Mouse (Mus musculus) liver, embryonic 14.5 days (tissue): Measurements from ENCODE around the gene Mrpl55. TPM values are rescaled to one million over a fixed set of nuclear protein-coding genes. Genes with fewer than 3 reads are reported as not detected.

Source experiments
- ATAC-seq: fragments of 200-750 bp; cut with Nextera tagmentation; 2 replicates; pipeline ENCODE4 v1.8.0; 2017; ENCODE audit warnings: moderate number of reproducible peaks, mild to moderate bottlenecking, moderate library complexity; ENCODE audit not compliant: insufficient read depth
- DNase-seq, 3 experiments: peaks; one replicate each; pipeline ENCODE4 v3.0.0-alpha.2; 2012 to 2013; ENCODE audit warnings: low read depth in 3 of 3, low spot score in 3 of 3
- H3K27ac ChIP-seq: fragments of 300-500 bp; sonication (generic); 2 replicates; pipeline ENCODE4 v1.5.1; 2014; ENCODE audit warnings: moderate library complexity, mild to moderate bottlenecking, control low read depth, inconsistent platforms
- H3K27me3 ChIP-seq: fragments of 300-500 bp; sonication (generic); 2 replicates; pipeline ENCODE4 v1.6.1; 2014; ENCODE audit warnings: mild to moderate bottlenecking, low read length, moderate library complexity; ENCODE audit not compliant: control insufficient read depth, insufficient read depth
- H3K36me3 ChIP-seq: fragments of 300-500 bp; sonication (generic); replicated peaks from 2 replicates; pipeline ENCODE4 v1.6.1; 2014; ENCODE audit warnings: low read depth; ENCODE audit not compliant: control insufficient read depth, insufficient read depth
- H3K4me1 ChIP-seq, 2 experiments: fragments of 200-500 bp in 1 of 2; fragments of 300-500 bp in 1 of 2; sonication (generic) in 1 of 2; replicated peaks; 2 replicates each; pipeline ENCODE4 v1.6.1; 2012 to 2014; ENCODE audit warnings: antibody characterized with exemption in 1 of 2, inconsistent platforms in 1 of 2, low read length in 1 of 2; ENCODE audit not compliant: control insufficient read depth in 2 of 2, insufficient read depth in 2 of 2
- H3K4me2 ChIP-seq: fragments of 300-500 bp; sonication (generic); 2 replicates; pipeline ENCODE4 v1.6.1; 2014; ENCODE audit warnings: low read depth, mild to moderate bottlenecking, control low read depth, moderate library complexity
- H3K4me3 ChIP-seq, 2 experiments: fragments of 200-500 bp in 1 of 2; fragments of 300-500 bp in 1 of 2; sonication (generic) in 1 of 2; 2 replicates each; pipeline ENCODE4 v1.5.1; 2012 to 2014; ENCODE audit warnings: low read depth in 2 of 2, low read length in 2 of 2, mild to moderate bottlenecking in 2 of 2, control low read depth in 1 of 2, inconsistent platforms in 1 of 2, moderate library complexity in 1 of 2; ENCODE audit not compliant: insufficient read depth in 1 of 2
- H3K9ac ChIP-seq: fragments of 300-500 bp; sonication (generic); replicated peaks from 2 replicates; pipeline ENCODE4 v1.6.1; 2014; ENCODE audit warnings: mild to moderate bottlenecking, control low read depth, moderate library complexity
- H3K9me3 ChIP-seq: fragments of 300-500 bp; sonication (generic); 2 replicates; pipeline ENCODE4 v1.6.1; 2016; ENCODE audit warnings: low read length, mixed read lengths; ENCODE audit not compliant: control insufficient read depth
- CTCF ChIP-seq: IDR thresholded peaks from 2 replicates; pipeline ENCODE4 v1.5.1; 2016; ENCODE audit warnings: antibody characterized with exemption, low read depth, control low read depth
- EP300 ChIP-seq: IDR thresholded peaks from 2 replicates; pipeline ENCODE4 v1.6.1; 2016; ENCODE audit warnings: antibody characterized with exemption, low read depth
- WGBS: fragments of 180-500 bp; shearing (Covaris S2); extraction: QIAGEN DNeasy Blood & Tissue Kit; methylation state at CpG from one replicate; pipeline ENCODE4 v1.1.7; 2014; ENCODE audit not compliant: insufficient replicate concordance; 5-methylcytosine and 5-hydroxymethylcytosine counted together
- polyA plus RNA-seq, 2 experiments: library from polyadenylated mRNA; depleted of rRNA in 1 of 2; stranded (reverse) in 1 of 2; unstranded in 1 of 2; fragments of >200 nt; fragmentation: Nextera tagmentation in 1 of 2; extraction: Ambion mirVana in 1 of 2; gene quantifications; 2 replicates each; pipeline versions ENCODE4 v1.2.1 to v1.2.3; 2012 to 2014

Mrpl55 gene
- polyA plus RNA-seq, 2 experiments = 25.3 to 56.8 TPM

DNA sequence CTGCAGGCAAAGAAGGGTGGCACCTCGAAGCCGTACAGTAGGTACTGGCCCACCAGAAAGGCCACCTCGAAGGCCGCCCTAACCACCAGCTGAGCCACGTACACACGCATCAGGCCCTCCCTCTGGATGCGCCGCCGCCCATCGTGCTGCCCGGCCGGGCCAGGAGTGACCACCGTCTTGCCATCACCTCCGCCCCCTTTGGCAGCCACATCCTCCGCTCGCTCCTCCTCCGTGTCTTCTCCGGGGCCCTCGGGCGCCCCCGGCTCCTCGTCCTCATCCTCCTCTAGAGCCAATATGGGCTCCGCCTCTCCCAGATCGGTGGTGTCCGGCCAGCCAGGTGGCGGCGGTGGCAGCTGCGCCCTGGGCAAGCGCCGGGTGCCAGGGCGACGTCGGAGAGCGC, 25.4 kb upstream of the Mrpl55 start:
- Histone ChIP-seq H3K4me3 (no peak overlapping the region), H3K27me3 (peaks cover 51% of the 10 kb centered on the region)
- no peak for ATAC-seq

DNA sequence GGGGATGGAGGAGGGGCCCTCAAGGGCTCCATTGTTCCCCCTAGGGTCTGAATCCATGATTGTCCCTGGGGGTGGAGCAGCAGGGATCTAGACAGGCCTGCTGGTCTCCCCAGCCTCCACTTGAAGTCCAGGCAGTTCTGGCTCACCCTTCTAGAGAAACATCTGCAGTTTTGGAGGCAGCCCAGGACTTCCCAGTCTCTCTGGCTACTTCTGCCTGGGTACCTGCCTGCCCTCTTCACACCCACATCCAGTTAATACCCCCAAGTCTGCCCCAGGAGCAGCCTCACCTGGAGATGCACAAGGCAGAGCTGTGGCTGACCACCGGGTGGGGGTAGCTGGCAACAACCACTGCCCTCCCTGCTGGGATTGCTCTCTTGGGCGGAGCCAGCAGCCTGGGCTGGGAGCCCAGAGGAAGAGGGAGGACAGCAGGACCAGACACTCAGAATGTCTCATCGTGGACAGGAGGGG, 19.4 kb upstream of the Mrpl55 start, which contains the start of gene Gjc2:
Gene Gjc2, minus strand, starts transcription at position 350 of the 468 bp plus-strand sequence.
- H3K36me3 ChIP-seq = no peaks in the 10 kb centered on the region; the same call in 1 of the 2 replicates
- no peak within 1 kb of the TSS for H3K9ac ChIP-seq
- no peak within 1 kb of the TSS for H3K4me2 ChIP-seq
- peaks cover 3 to 7% of the 10 kb centered on the region in 2 experiments; a peak in 3 of 4 replicates for H3K4me1 ChIP-seq
- H3K4me3 ChIP-seq = no peak within 1 kb of the TSS
- ATAC-seq (no peak), DNase-seq (no peak)
- H3K27me3 ChIP-seq = peaks cover 15% of the 10 kb centered on the region
- H3K9me3 ChIP-seq = no peaks in the 10 kb centered on the region
- TF ChIP-seq EP300 = no peak
- TF ChIP-seq CTCF = peak; percentile 7; the same call in 1 of the 2 replicates
- H3K27ac ChIP-seq = peak within 1 kb of the TSS; percentile 38
- 66% methylated on average over 3 of the region's 3 CpGs for WGBS

More for the DNA sequence above, 25.4 kb upstream of the Mrpl55 start:
- no peaks in the 10 kb centered on the region for H3K9me3 ChIP-seq
- no peak overlapping the region for H3K4me2 ChIP-seq
- no peaks in the 10 kb centered on the region for H3K36me3 ChIP-seq
- no peak overlapping the region for H3K27ac ChIP-seq
- H3K4me1 ChIP-seq = no peaks in the 10 kb centered on the region; a peak in 1 of 4 replicates
- no peak for DNase-seq
- TF ChIP-seq EP300 (no peak), CTCF (no peak)
- 11% methylated on average over 34 of the region's 34 CpGs for WGBS
- H3K9ac ChIP-seq = no peak overlapping the region

DNA sequence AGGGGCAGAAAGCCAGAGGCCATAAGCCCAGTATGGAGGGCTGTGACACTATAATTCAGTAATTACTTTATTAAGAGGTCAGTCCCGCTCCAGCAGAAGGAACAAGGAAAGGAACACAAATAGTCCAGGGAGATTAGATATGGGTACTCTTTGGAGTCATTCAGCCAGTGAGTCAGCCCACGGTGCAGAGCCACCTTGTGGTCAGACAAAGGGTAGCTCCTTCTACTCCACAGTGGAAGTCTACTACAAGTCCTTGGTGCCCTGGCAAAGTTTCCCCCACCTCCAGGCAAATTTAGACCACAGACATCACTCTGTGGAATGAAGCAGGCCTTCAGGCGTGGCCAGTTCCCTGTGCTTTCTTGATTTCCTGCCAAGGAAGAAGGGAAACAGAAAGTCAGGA, 18.5 kb upstream of the Mrpl55 start:
- ATAC-seq (peak; percentile 76), DNase-seq (peak in 1 of 3 experiments; percentile 52)
- Histone ChIP-seq H3K36me3 (no peaks in the 10 kb centered on the region; the same call in 1 of the 2 replicates), H3K4me1 (peaks cover 3 to 7% of the 10 kb centered on the region in 2 experiments; a peak in 3 of 4 replicates), H3K27ac (peak overlapping the region; percentile 38), H3K9ac (no peak overlapping the region), H3K4me3 (no peak overlapping the region), H3K9me3 (no peaks in the 10 kb centered on the region), H3K27me3 (peaks cover 6% of the 10 kb centered on the region), H3K4me2 (no peak overlapping the region)
- 15% methylated on average over 3 of the region's 3 CpGs for whole genome bisulfite sequencing
- TF ChIP-seq CTCF = peak; percentile 95
- TF ChIP-seq EP300 = no peak

DNA sequence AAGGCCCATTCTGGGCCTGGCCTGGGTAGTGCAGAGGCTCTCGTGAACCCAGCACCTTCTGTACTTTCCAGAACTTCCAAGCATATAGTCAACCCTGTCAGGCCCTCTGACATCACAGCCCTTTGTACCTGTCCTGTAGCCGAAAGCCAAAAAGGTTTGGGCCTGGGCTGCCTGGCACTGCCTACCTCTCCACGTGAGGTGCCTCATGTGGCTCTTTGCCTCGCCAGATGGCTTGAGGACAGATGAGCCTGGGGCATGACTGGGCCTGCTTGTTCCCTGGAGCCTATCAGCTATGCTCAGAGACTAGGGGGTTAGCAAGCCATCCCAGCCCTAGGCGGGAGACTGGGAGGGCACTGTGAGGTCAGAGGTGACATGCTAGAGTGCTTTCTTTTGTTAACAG, 16.8 kb upstream of the Mrpl55 start:
- WGBS = 70% methylated on average over 5 of the region's 5 CpGs
- no peaks in the 10 kb centered on the region for H3K27me3 ChIP-seq
- DNase-seq (no peak), ATAC-seq (no peak)
- TF ChIP-seq CTCF (no peak), EP300 (no peak)
- H3K9ac ChIP-seq = no peak overlapping the region
- H3K4me3 ChIP-seq = no peak overlapping the region
- H3K4me2 ChIP-seq = no peak overlapping the region
- H3K4me1 ChIP-seq = peaks cover 8 to 12% of the 10 kb centered on the region in 2 experiments
- H3K27ac ChIP-seq = no peak overlapping the region
- no peaks in the 10 kb centered on the region for H3K9me3 ChIP-seq
- H3K36me3 ChIP-seq = no peaks in the 10 kb centered on the region; the same call in 1 of the 2 replicates

DNA sequence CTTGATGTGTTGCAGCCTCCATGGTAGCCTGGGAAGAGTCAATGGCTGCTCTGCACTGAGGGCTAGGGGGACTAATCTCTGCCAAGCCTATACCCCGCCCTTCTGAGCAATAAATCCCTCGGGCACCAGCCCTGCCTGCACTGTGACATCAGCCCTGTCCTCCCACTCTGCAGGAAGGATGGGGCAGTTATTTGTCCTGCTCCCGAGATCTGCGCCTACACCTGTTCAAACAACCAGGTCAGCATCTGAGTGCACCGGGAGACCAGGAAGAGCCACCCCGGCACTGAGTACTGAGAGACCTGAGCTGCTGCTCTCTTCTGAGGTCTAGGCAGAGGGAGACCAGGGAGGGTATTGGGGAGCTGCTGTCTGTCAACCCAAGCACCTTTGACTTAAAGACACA, 14.6 kb upstream of the Mrpl55 start:
- DNase-seq = no peak

More for the DNA sequence above, 14.6 kb upstream of the Mrpl55 start:
- 69% methylated on average over 6 of the region's 6 CpGs for WGBS
- ATAC-seq = no peak
- H3K27ac ChIP-seq = no peak overlapping the region
- H3K36me3 ChIP-seq = no peaks in the 10 kb centered on the region; the same call in 1 of the 2 replicates
- peaks cover 13 to 16% of the 10 kb centered on the region in 2 experiments for H3K4me1 ChIP-seq
- no peak overlapping the region for H3K9ac ChIP-seq
- no peak overlapping the region for H3K4me3 ChIP-seq
- no peak overlapping the region for H3K4me2 ChIP-seq
- H3K9me3 ChIP-seq = no peaks in the 10 kb centered on the region
- H3K27me3 ChIP-seq = no peaks in the 10 kb centered on the region
- TF ChIP-seq EP300 (no peak), CTCF (no peak)
